Mouse (Mus musculus) layer of hippocampus, adult 11-12 months (tissue): ENCODE results near the gene Ciapin1.
"Not testable (repeated sequence)": the region's sequence is repeated elsewhere in the genome, so short reads cannot be mapped to it uniquely, and the experiment has no call there.

Experiments used
- DNase-seq: peaks from one replicate; pipeline ENCODE4 v3.0.0; 2022; ENCODE audit warnings: low spot score

The Ciapin1 gene

DNA sequence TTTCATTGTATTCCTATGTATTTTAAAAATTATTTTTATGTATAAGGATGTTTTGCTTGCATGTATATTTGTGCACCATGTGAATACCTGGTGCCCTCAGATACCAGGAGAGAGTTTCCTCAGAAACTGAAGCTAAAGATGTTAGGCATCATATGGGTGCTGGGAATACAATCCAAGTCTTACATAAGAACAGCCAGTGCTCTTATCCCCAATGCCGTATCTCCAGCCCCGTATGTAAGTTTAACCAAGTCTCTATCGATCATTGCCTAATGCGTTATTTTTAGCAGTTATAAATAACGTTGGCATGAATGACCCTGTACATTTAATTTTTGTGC is 18.8 kb upstream of the Ciapin1 start:
- DNase-seq = no peak

DNA sequence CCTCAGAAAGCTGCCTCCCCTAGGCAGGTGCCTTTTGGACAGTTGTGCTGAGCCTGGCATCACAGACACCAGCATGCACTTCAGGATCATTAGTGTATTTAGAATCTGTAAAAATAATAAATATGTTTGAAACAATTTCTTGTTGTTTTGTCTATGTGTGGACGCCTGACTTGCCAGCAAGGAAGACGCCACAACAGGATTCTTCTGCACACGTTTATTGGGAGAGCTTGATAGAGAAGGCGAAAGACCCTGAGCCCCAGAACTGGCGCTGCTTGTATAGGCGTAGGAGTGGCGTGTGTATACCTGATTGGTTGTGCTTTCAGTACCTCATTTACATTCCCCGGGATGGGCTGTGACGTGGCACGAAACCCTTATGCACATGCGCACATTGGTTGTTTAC is 16.6 kb upstream of the Ciapin1 start:
- DNase-seq = not testable (repeated sequence)

DNA sequence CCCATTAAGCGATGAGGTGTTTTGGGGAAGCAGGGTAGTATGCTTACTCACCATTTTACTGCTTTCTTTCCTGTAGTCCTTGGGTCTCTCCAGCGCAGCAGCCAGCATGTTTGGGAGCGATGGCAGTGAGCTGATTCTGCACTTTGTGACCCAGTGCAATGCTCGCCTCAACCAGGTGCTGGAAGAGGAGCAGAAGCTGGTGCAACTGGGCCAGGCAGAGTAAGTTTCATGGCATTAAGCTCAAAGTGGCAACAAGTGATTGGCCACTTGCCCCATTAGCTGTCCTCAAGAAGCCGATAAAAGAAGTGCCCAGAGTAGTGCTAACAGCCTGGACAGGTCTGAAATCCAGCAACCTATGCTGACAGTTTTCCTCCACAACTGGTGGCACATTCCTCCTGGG is 11.9 kb upstream of the Ciapin1 start:
- no peak for DNase-seq

DNA sequence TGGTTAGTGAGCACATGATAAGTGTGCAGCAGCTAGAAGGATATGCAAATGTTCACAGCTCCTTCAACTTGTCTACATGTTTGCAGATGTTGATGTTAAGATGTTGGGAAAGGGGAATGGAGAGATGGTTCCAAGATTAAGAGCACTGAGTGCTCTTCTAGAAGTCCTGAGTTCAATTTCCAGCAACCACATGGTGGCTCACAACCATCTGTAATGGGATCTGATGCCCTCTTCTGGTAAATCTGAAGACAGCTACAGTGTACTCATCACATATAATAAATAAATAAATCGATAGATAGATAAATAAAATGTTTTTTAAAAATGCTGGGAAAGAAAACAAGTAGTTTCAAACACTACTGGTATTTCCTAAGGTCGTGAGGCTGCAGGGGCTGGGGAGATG is 3.0 kb upstream of the Ciapin1 start:
- DNase-seq = no peak

DNA sequence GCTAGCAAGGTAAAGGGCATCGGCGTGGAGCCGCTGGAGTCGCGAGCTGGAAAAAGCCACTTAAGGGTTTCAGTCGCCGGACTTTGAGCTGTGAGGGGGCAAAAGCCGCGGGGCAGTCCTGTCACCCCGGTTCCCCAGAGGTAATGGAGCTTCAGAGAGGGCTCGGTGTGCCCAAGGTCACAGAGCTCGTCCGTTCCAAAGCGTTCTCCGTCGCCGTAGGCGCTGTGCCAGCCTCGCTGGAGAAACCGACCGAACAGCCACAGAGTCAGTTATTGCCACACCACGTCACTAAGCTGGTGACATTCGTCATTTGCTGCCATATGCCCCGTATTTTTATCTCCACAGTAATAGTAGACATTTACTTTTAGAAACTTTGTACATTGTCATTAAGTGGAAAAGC is 442 bp upstream of the Ciapin1 start:
- peak; percentile 75 for DNase-seq

DNA sequence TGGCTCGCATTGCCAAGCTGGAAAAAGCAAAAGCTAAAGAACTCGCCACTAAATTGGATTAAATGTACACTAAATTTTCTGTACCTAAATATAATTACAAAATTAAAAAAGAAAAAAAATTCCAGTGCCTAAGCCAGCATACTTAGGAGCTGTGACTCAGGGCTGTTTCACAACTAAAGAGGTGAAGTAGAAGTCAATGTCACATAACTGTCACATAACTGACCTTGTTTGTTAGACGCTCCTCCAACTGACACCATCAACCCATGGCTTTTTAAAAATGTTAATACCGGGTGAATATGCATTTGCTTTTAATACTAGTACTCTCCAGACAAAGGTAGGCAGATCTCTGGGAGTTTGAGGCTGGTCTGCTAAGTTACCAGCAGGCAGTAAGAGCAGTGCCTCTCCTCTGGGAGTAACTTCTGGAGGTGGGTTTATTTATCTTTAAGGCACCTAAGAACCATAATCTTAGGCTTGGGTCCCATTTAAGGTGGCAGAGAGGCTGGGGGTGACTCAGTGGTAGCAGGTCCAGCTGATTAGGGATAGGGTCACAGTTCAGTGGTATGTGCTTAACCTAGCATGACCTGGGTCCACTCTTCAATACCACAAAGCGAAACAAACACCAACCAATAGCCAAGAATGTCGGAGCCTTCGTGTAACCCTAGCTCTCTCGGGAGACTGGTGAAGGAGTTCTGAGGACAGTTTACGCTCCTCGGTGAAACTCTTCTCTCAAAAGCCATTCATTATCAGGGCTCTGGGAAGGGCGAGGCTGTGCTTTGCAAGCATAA is 1.5 kb downstream of the Ciapin1 start:
- DNase-seq = no peak

DNA sequence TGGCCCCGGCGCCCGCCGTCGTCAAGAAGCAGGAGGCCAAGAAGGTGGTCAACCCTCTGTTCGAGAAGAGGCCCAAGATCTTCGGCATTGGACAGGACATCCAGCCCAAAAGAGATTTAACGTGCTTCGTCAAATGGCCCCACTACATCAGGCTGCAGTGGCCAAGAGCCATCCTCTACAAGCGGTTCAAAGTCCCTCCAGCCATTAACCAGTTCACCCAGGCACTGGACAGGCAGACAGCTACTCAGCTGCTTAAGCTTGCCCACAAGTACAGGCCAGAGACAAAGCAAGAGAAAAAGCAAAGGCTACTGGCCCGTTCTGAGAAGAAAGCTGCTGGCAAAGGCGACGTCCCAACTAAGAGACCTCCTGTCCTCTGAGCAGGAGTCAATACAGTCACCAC is 2.4 kb downstream of the Ciapin1 start:
- DNase-seq = not testable (repeated sequence)

DNA sequence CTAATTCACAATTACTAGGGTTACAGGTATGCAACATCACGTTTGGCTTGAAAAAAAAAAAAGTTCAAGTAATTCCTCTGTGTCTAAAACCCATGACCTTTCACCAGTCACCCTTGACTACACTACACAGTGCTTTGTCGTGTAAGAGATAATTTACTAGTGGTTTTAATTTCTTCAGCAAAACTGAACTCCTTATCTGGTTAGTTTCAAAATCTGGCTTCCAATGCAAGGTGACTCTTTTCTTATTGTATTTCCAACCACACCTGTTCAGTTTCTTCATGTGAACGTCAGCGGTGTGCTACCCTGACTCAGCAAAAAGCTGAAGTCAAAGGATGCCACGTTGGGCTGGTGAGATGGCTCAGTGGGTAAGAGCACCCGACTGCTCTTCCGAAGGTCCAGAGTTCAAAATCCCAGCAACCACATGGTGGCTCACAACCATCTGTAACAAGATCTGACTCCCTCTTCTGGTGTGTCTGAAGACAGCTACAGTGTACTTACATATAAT is 4.2 kb downstream of the Ciapin1 start:
- not testable (repeated sequence) for DNase-seq

DNA sequence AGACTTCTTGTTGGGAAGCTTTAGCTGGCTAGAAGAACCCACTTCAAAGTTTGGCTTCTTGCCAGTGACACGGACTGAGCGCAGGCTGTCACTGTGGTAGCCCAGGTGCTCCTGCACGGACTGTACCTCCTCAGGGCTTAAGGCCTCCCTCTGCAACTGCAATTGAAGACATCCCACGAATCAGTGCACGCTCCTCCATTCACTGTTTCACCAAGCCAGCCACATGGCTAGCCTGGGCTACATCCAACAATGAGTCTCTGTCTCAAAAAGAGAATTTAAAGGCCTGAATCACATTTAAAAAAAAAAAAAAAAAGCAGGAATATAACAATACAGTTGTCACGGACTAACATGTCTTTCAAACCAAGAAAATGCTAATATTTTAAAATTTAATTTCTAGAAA is 9.9 kb downstream of the Ciapin1 start:
- no peak for DNase-seq

DNA sequence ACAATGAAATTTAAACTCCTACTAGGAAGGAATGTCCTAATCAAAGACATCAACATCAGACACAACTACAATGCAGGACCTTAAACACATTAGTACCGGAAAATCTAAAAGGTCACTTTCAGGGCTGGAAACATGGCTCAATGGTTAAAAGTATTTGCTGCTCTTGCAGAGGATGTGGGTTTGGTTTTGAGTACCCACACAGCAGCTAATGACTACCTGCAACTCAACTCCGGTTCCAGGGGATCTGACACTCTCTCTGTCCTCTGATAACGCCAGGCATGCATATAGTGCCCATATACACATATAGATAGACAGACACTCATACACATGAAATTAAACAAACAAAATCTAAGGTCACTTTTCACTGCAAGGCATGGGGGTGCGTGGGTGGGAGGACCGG is 11.9 kb downstream of the Ciapin1 start:
- no peak for DNase-seq

DNA sequence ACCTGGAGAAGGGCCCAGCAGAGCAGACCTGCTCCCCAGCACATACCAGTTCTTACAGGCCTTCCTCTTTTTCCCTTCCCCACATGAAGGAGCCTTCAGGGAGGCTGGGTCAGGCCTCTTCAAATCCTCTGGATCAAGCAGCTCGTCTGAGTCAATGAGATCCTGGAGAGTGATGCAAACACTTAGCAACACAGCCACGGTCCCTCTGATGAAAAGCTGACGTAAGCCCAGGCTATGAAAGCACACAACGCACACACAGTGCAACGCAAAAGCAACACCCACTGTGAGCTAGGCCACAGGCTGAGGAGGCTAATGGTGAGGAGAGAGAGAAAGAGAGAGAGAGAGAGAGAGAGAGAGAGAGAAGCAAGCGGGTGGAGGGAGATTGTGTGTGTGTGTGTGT is 13.0 kb downstream of the Ciapin1 start:
- DNase-seq = no peak

DNA sequence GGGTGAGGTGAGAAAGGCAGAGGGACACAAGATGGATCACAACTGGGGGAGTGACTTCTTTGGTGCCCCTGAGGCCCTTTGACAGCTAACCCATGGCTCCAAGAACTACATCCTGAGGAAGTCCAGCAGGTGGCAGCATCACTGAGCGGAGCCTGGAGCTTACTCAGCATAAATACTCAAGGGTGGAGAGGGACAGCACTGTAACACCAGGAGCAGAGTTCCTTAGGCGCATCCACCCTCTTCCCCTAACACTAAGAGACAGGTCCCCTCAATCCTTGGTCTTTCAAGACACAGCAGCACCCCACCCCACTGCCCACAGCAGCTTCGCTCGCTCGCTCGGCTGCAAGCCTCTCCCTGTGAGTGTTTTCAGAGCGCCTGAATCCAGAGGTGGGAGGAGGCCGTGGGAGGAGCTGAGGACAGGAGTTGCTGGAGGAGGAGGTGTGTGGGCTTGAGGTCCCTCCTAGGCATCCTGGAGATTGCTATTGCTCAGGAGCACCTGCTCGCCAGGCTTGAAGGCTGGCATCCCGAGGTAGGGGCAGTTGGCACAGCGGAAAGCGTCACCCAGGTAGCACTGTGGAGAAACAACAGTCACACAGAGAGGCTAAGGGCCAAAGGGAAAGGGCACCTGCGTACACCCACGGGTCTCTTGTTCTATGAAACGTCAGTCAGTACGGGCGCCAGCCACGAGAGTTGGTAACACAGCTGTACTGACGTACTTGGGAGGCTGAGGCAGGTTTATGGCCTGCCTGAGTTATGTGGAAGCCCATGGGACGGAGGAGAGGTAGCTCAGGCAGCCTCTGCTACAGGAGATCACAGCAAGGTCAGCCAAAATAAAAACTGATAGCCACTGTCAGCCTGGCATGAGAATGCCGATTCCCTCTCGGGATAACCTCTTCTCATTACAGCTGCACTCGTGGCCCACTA is 15.3 kb downstream of the Ciapin1 start:
- DNase-seq = peak; percentile 56

DNA sequence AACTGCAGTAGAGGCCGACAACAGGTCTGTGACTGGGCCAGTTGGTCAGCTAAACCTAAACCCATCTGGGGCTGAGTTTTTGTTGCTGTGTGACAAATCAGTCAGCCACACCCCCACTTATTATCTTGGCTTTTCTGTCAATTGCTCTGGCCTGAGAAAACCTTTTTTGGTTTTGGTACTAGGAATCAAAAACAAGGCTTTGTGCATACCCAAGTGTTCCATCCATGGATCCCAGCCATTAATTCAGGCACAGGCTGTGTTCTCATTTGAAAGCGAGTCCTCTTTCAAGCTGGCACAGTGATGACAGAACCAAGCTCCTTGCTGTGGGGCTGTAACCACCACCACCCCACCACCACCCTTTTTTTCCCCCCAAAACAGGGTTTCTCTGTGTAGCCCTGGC is 16.8 kb downstream of the Ciapin1 start:
- no peak for DNase-seq

DNA sequence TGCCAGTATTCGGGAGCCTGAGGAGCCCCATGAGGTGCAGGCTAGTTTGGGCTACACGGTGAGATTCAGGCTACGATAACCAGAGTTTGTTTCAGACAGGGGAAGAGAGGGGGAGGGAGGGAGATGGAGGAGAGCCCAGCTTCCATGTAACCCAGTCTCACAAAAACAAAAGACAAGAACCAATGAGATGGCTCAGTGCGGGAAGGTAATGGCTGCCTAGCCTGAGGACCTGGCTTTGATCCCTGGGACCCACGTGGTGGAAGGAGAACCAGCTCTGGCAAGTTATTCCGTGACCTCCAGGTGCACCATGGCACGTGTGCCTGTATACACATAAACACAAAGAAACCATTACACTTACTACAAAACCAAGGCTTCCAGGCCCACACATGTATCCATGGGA is 17.6 kb downstream of the Ciapin1 start:
- no peak for DNase-seq

DNA sequence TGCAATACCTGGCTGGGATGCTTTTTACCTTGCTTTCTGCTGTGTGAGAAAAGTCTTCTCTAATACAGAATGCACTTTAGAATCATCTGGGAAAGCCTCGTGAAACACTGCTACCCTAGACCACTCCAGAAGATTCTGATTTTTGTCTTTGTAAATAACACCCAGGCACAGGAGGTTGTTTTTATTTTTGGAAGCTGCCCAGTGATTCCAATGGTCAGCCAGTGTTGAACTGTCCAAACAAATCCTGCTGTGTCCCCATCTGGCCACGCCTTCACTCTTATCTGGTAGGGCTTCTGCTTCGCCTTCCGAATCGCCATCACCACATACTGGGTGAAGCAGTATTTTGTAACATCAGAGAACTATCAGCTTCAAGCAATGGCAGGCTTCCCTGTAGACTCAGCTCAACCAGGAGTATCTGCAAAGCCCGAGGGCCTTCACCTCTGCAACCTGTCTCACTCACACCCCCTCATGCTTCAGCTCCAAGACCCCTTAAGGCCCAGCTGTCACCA is 18.4 kb downstream of the Ciapin1 start:
- no peak for DNase-seq

DNA sequence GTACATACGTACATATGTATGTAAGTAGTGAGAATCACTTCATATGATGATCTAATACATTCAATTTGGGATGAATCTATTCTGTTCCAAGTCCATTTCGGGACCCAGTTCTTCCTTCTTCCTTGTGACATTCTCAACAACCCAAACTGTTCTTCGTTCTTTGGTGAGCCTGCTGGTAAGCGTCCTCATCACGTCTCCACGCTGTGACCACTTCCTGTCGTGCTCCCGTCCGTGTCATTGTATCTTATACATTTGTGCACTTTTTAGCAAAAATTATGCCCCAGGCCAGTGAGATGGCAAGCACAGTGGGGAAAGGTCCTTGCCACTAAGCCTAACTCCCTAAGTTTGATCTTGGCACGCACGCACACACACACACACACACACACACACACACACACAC is 20.2 kb downstream of the Ciapin1 start:
- DNase-seq = no peak

DNA sequence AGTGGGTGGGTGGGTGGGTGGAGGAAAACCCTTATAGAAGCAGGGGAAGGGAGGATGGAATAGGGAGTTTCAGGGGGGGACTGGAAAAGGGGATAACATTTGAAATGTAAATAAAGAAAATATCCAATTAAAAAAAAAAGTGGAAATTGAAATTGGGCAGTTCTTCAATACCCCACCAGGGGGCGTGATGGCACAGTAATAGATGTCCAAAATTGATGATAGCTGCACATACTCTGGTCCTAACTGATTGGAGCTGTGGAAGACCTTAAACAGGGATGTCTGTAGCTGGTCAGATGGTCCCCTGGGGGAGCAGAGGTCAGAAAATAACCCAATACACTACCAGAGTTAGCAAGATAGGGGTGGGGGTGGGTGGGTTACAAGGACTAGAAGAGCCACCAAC is 23.6 kb downstream of the Ciapin1 start:
- peak; percentile 38 for DNase-seq

DNA sequence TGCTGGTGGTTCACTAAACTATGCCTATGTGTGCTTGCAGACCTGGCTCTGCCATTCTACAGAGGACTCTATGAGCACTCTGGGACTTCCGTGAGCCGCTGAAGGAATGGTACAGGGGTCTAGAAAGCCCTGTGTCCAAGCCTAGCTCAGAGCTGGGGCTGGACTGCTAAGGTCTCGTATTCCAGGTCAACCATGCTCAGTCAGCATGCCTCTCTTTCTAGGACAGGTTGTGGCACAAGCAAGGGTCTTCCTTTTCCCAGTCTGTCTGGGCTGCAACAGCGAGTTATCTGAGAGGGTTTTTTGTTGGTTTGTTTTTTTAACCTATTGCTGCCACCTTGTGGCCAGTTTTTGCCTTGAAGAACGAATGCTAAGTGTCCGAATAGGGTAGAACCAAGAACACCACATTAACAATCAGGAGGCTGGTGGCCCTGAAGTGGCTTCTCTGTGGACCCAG is 25.5 kb downstream of the Ciapin1 start:
- peak; percentile 96 for DNase-seq

DNA sequence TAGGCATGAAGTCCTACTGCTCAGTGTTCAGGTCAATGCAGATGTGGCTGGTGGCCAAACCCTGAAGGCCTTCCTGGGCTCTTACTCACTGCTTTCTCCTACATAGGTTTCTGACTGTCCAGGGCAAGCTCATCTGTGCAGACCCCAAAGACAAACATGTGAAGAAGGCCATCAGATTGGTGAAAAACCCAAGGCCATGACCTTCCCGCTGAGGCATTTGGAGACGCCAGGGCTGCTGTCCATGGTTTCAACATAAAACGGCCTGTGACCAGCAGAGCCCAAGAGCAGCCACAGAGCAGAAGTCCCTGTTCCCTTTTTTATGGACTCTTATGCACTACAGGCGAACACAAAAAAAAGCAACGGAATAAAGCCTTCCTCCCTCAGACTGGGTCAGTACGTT is 26.5 kb downstream of the Ciapin1 start:
- no peak for DNase-seq

DNA sequence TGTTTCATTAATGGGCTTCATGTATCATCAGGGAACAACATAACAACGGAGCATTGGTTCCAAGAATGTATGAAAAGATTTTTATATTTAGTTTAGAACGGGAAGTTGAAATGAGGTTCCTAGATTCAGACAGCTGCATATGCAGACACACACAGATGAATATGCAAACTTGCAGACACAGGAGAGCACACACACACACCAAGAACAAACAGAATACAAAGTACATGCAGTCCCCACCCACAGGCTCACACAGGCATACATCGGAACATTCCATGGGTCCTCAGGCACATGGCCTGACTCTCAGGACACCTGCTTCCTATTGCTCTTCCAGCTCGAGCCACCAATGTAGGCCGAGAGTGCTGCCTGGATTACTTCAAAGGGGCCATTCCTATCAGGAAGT is 27.3 kb downstream of the Ciapin1 start:
- no peak for DNase-seq

DNA sequence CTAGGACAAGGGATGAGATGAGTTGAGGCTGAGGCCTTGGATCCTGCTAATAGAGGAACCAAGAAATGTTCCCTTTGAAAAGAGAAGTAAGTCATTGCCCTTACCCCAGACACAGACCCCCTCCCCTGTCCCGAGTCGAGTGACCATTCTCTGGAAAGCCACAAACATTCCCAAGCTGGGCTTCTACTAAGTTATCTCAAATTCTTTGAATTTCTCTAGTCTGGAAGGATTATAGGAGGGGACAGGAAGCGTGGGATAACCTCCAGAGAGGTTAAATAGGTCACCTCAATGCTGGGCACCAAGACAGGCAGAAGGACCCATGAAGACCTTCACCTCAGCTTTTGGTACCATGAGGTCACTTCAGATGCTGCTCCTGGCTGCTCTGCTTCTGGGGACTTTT is 28.0 kb downstream of the Ciapin1 start, which contains the start of gene Ccl17:
TSS of gene Ccl17 (plus strand) at position 301 of the 400 bp plus-strand sequence.
- DNase-seq = no peak

DNA sequence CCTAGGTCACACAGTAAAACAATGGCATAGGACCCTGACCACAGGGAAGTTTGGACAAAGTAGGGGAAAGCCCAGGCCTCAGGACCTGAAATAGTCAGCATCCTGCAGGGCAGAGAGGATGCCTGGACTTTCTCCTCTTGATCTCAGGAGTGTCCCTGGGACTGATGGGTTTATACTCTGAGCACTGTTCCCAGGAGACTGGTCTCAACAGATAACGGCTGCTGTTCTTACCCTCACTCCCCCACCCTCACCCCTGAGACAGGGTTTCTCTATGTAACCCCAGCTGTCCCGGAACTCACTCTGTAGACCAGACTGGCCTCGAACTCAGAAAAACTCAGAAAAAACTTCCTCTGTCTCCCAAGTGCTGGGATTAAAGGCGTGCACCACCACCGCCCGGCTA is 29.8 kb downstream of the Ciapin1 start:
- DNase-seq = no peak

DNA sequence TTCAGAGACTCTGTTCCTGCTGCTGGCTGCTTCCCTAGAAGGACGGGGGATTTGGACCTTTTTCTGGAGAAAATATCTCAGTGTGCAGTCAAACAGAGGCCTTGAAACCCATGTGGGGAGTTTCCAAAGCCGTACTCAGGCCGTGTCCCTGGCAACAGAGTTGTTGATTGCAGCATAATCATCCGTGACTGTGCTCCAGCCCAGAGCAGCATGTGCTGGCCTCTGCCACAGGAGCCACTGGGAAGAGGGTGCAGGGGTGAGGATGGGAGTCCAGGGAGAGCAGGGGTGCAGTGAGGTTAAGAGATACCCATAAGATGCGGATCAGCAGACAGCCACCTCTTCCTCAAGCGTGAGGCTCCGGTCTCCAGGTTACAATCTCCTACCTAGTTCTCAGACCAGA is 30.7 kb downstream of the Ciapin1 start:
- no peak for DNase-seq
